In the genomic region with DNA sequence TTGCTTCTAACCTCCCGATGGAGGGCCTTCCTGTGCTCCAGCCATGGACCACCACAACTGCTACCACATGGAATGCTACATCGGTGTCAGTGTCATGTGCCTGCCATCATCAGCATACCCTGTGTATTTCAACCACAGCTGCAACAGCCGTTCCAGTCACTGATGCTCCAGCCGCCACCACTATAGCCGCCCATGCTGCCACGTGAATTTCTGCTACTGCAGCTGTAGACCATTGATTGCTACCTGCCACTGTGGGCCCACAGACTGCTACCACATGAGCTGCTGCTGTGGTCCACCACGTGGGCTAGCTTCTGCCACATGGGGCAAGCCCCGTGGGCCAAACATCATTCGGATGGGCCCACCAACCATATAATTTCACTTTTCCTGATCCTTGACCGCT, we compare ENCODE assay signal across 15 mouse cellular contexts. TPM values are rescaled to one million over a fixed set of nuclear protein-coding genes. Genes with fewer than 3 reads are reported as not detected.
DNase-seq lines count a peak whose midpoint lies in the region; ATAC-seq lines count a peak whose summit lies in the region.
"Had no signal": no experiment of that assay in that cellular context is flagged by ENCODE, and none has a peak within 500 bp of the region (broad histone marks: within the 10 kb centered on the region; RNA-seq: fewer than 3 reads in every experiment).

No protein-coding gene starts in this region.

- ATAC-seq in megakaryocyte, adult 5-6 weeks (ENCODE audit: poor library complexity, severe bottlenecking) = no peak
- ATAC-seq: forebrain, embryonic 15.5 days had no signal

- peaks cover 4% of the 10 kb centered on the region for H3K36me3 ChIP-seq in megakaryocyte, embryonic 14.5 days (replicated peaks; ENCODE audit: low read length)
- no peaks in the 10 kb centered on the region for H3K36me3 ChIP-seq in splenic B cell, adult 2 months (ENCODE audit: control insufficient read depth, insufficient read depth, low read length, poor library complexity, severe bottlenecking)
- H3K36me3 ChIP-seq: embryonic facial prominence, embryonic 10.5 days; forebrain, embryonic 15.5 days had no signal

- H3K4me3 ChIP-seq in megakaryocyte, embryonic 14.5 days (replicated peaks) = peak overlapping the region; percentile 64
- H3K4me3 ChIP-seq: embryonic facial prominence, embryonic 10.5 days; forebrain, embryonic 15.5 days had no signal

- peak; percentile 72 for DNase-seq in heart, adult 11 months
- DNase-seq in heart, postnatal 25 days (ENCODE audit: low spot score) = no peak
- peak; percentile 0 for DNase-seq in splenic B cell, adult 2 months (ENCODE audit: low read depth, low spot score)
- DNase-seq in left cerebral cortex, postnatal 14 days (ENCODE audit: low spot score in 2 of 2) = no peak
- DNase-seq: adrenal gland, adult 8-10 months; adrenal gland, postnatal 36 days; cerebellum, adult 2 months; cerebellum, postnatal 10 days; gastrocnemius, postnatal 14 days; heart, postnatal 10 days had no signal

- peaks cover 31% of the 10 kb centered on the region for H3K9me3 ChIP-seq in megakaryocyte, embryonic 14.5 days
- H3K9me3 ChIP-seq: forebrain, embryonic 15.5 days had no signal

- intact Hi-C loops in heart, postnatal 25 days (cut with DNase I) = no loop called here
- intact Hi-C loops in left cerebral cortex, postnatal 14 days (cut with DNase I) = no loop called here

- H3K4me1 ChIP-seq in megakaryocyte, embryonic 14.5 days = peaks cover 16% of the 10 kb centered on the region
- H3K4me1 ChIP-seq: embryonic facial prominence, embryonic 10.5 days; forebrain, embryonic 15.5 days had no signal

- H3K27me3 ChIP-seq in megakaryocyte, embryonic 14.5 days (replicated peaks) = peaks cover 2% of the 10 kb centered on the region
- no peaks in the 10 kb centered on the region for H3K27me3 ChIP-seq in splenic B cell, adult 2 months (ENCODE audit: control insufficient read depth, insufficient read depth, low read length, poor library complexity, severe bottlenecking)
- H3K27me3 ChIP-seq: forebrain, embryonic 15.5 days had no signal

RNA-seq across cellular contexts. Expression of gene Slfn2, which starts 19.8 kb away (rescaled TPM):
- total RNA-seq in heart, postnatal 25 days (2021) = 1 to 10 TPM; 3.2 to 3.8 TPM
- 9.0 TPM in 1 of 2 replicates, not detected in the other for polyA plus RNA-seq in megakaryocyte, embryonic 14.5 days (2012; ENCODE audit: insufficient read depth, low replicate concordance)
- 344 and 362 TPM in 2 replicates for total RNA-seq in megakaryocyte, adult 5-6 weeks (2015)
- 890 and 968 TPM in 2 replicates for total RNA-seq in megakaryocyte, adult 5-6 weeks (2017)
- total RNA-seq in left cerebral cortex, postnatal 14 days (2021) = 1 to 10 TPM in 1 of 2 experiments, under 1 TPM in 1; 0.78 to 1.3 TPM

RNA-seq across cellular contexts. Expression of gene Slfn1, which starts 31.9 kb away (rescaled TPM):
- total RNA-seq in heart, postnatal 25 days (2021) = under 1 TPM; 0.13 to 0.28 TPM
- polyA plus RNA-seq in megakaryocyte, embryonic 14.5 days (2012; ENCODE audit: insufficient read depth, low replicate concordance) = 0.28 TPM in 1 of 2 replicates, not detected in the other
- total RNA-seq in megakaryocyte, adult 5-6 weeks (2015) = 140 and 155 TPM in 2 replicates
- total RNA-seq in megakaryocyte, adult 5-6 weeks (2017) = 239 TPM in 2 replicates
- not detected for total RNA-seq in left cerebral cortex, postnatal 14 days (2021)
- total RNA-seq: ES-E14; gastrocnemius, postnatal 14 days had no signal
- polyA plus RNA-seq: embryonic facial prominence, embryonic 10.5 days; forebrain, embryonic 15.5 days had no signal

Comparison
In these comparisons a context has a peak if more than half of its experiments do, and no peak if none do; other contexts are left out.
1. DNase-seq: peak in heart, adult 11 months (single experiment) and splenic B cell, adult 2 months (single experiment); none in heart, postnatal 25 days (single experiment) and left cerebral cortex, postnatal 14 days (0 of 2).
2. RNA of gene Slfn2, which starts 19.8 kb away (total RNA-seq): 344 to 968 TPM in megakaryocyte, adult 5-6 weeks; 3.2 to 3.8 TPM in heart, postnatal 25 days and 0.78 to 1.3 TPM in left cerebral cortex, postnatal 14 days; every median in the first group is over 10 times any median in the second.
3. RNA of gene Slfn1, which starts 31.9 kb away (total RNA-seq): 140 to 239 TPM in megakaryocyte, adult 5-6 weeks; 0.13 to 0.28 TPM in heart, postnatal 25 days and not detected in left cerebral cortex, postnatal 14 days; every median in the first group is over 100 times any median in the second.